Mouse (Mus musculus) neural tube, embryonic 14.5 days (tissue): Measurements from ENCODE around the gene Tmem141. TPM values are rescaled to one million over a fixed set of nuclear protein-coding genes. Genes with fewer than 3 reads are reported as not detected.

Experiments used
- polyA plus RNA-seq: library from polyadenylated mRNA; unstranded; fragments of >200 nt; fragmentation: Nextera tagmentation; extraction: Ambion mirVana; gene quantifications from 2 replicates; pipeline ENCODE4 v1.2.1, GENCODE M21; 2014

Tmem141 gene
- polyA plus RNA-seq, 1 experiment from 2014 or later = 55.3 TPM

Other genes with a start within 250 kb of the Tmem141 start
- 6.9 and 7.8 TPM in 2 replicates for gene Sapcd2, start 249.7 kb downstream of the Tmem141 start, polyA plus RNA-seq
- gene Entpd2, start 226.1 kb downstream of the Tmem141 start, polyA plus RNA-seq = 1.6 and 10.6 TPM in 2 replicates
- gene Npdc1, start 222.7 kb downstream of the Tmem141 start, polyA plus RNA-seq = 397 and 496 TPM in 2 replicates
- gene Fut7, start 198.7 kb downstream of the Tmem141 start, polyA plus RNA-seq = 0.17 and 0.23 TPM in 2 replicates
- gene Abca2, start 193.3 kb downstream of the Tmem141 start, polyA plus RNA-seq = 16.2 and 17.0 TPM in 2 replicates
- gene Clic3, start 165.2 kb downstream of the Tmem141 start, polyA plus RNA-seq = 1.5 and 2.4 TPM in 2 replicates
- gene Paxx, start 160.9 kb downstream of the Tmem141 start, polyA plus RNA-seq = 94.5 and 124 TPM in 2 replicates
- 5.6 and 87.6 TPM in 2 replicates for gene Ptgds, start 152.0 kb downstream of the Tmem141 start, polyA plus RNA-seq
- gene Lcn12, start 128.1 kb downstream of the Tmem141 start, polyA plus RNA-seq = not detected in 2 replicates
- 124 and 137 TPM in 2 replicates for gene Fbxw5, start 121.3 kb downstream of the Tmem141 start, polyA plus RNA-seq
- 5.6 and 6.8 TPM in 2 replicates for gene C8g, start 120.3 kb downstream of the Tmem141 start, polyA plus RNA-seq
- 12.6 and 14.8 TPM in 2 replicates for gene Traf2, start 75.1 kb downstream of the Tmem141 start, polyA plus RNA-seq
- 373 and 390 TPM in 2 replicates for gene Edf1, start 64.2 kb downstream of the Tmem141 start, polyA plus RNA-seq
- 2.2 and 2.3 TPM in 2 replicates for gene Mamdc4, start 47.2 kb downstream of the Tmem141 start, polyA plus RNA-seq
- gene Phpt1, start 46.8 kb downstream of the Tmem141 start, polyA plus RNA-seq = 184 and 209 TPM in 2 replicates
- gene Ajm1, start 40.2 kb downstream of the Tmem141 start, polyA plus RNA-seq = 8.1 and 13.3 TPM in 2 replicates
- gene Rabl6, start 13.5 kb downstream of the Tmem141 start, polyA plus RNA-seq = 64.2 and 66.6 TPM in 2 replicates
- gene Ccdc183, start 4.3 kb downstream of the Tmem141 start, polyA plus RNA-seq = 0.33 and 0.43 TPM in 2 replicates
- gene Fcna, start 6.0 kb upstream of the Tmem141 start, polyA plus RNA-seq = 0.63 and 3.3 TPM in 2 replicates
- not detected in 2 replicates for gene Lcn8, start 31.1 kb upstream of the Tmem141 start, polyA plus RNA-seq
- gene Lcn5, start 35.9 kb upstream of the Tmem141 start, polyA plus RNA-seq = not detected in 2 replicates
- not detected in 2 replicates for gene Lcn6, start 54.8 kb upstream of the Tmem141 start, polyA plus RNA-seq
- gene Lcn10, start 60.7 kb upstream of the Tmem141 start, polyA plus RNA-seq = not detected in 2 replicates
- not detected in 2 replicates for gene Obp2a, start 78.0 kb upstream of the Tmem141 start, polyA plus RNA-seq
- gene Bmyc, start 84.7 kb upstream of the Tmem141 start, polyA plus RNA-seq = 138 and 160 TPM in 2 replicates
- not detected in 2 replicates for gene Obp2b, start 115.0 kb upstream of the Tmem141 start, polyA plus RNA-seq
- not detected in 2 replicates for gene Lcn3, start 143.6 kb upstream of the Tmem141 start, polyA plus RNA-seq
- gene Lcn11, start 155.0 kb upstream of the Tmem141 start, polyA plus RNA-seq = not detected in 2 replicates
- gene Gm13539, start 160.3 kb upstream of the Tmem141 start, polyA plus RNA-seq = not detected in 2 replicates
- gene Glt6d1, start 193.8 kb upstream of the Tmem141 start, polyA plus RNA-seq = not detected in 2 replicates
- gene Lcn9, start 201.1 kb upstream of the Tmem141 start, polyA plus RNA-seq = not detected in 2 replicates
- gene Sohlh1, start 225.2 kb upstream of the Tmem141 start, polyA plus RNA-seq = not detected in 2 replicates
- 18.9 and 22.9 TPM in 2 replicates for gene Kcnt1, start 241.7 kb upstream of the Tmem141 start, polyA plus RNA-seq